Mouse (Mus musculus) urinary bladder, adult 2 months (tissue): ENCODE measurements around the gene Epor. TPM values are rescaled to one million over a fixed set of nuclear protein-coding genes. Genes with fewer than 3 reads are reported as not detected.

Experiments
- DNase-seq: peaks from one replicate; pipeline ENCODE4 v3.0.0; 2022; ENCODE audit warnings: low spot score
- polyA plus RNA-seq: library from polyadenylated mRNA; depleted of rRNA; stranded (reverse); fragments of >200 nt; gene quantifications from 2 replicates; pipeline ENCODE4 v1.2.3, GENCODE M21; 2012; rRNA removed

Epor gene
- polyA plus RNA-seq: 1.8 and 2.1 TPM in 2 replicates

- DNase-seq: no peak
These were observed at the start of gene Epor for GRCm38 (mm10) chr9:21963417-21963816. Gene Epor (minus strand): TSS chr9:21963506.

GRCm38 (mm10) chr9:22012731-22013130, 49.4 kb upstream of the Epor start:
- no peak for DNase-seq

GRCm38 (mm10) chr9:22011055-22011454, 47.7 kb upstream of the Epor start:
- DNase-seq: no peak

GRCm38 (mm10) chr9:22004546-22004945, 41.2 kb upstream of the Epor start:
- DNase-seq: no peak

GRCm38 (mm10) chr9:22003163-22003554, 39.9 kb upstream of the Epor start:
- no peak for DNase-seq

GRCm38 (mm10) chr9:22002194-22003162, 39.2 kb upstream of the Epor start, which contains the start of the genes Ccdc151 and Prkcsh:
Gene Ccdc151 (minus strand): TSS chr9:22002634.
Gene Prkcsh (plus strand): TSS chr9:22002806.
- DNase-seq: peak; percentile 82

- DNase-seq: no peak
These were observed 38.3 kb upstream of the Epor start for GRCm38 (mm10) chr9:22001633-22002032.

- no peak for DNase-seq
These were observed 37.0 kb upstream of the Epor start for GRCm38 (mm10) chr9:22000296-22000695.

- DNase-seq: no peak
These were observed 33.0 kb upstream of the Epor start for GRCm38 (mm10) chr9:21996178-21996867.

- DNase-seq: no peak
These were observed 28.9 kb upstream of the Epor start for GRCm38 (mm10) chr9:21992227-21992626.

GRCm38 (mm10) chr9:21989230-21990110, 26.2 kb upstream of the Epor start, which contains the start of gene Rgl3:
Gene Rgl3 (minus strand): TSS chr9:21989446.
- DNase-seq: peak; percentile 59

- peak; percentile 46 for DNase-seq
These were observed 25.3 kb upstream of the Epor start for GRCm38 (mm10) chr9:21988421-21989101.

GRCm38 (mm10) chr9:21987592-21988342, 24.5 kb upstream of the Epor start:
- no peak for DNase-seq

- no peak for DNase-seq
These were observed 20.6 kb upstream of the Epor start for GRCm38 (mm10) chr9:21983911-21984310.

- DNase-seq: no peak
These were observed 15.3 kb upstream of the Epor start for GRCm38 (mm10) chr9:21978398-21979128.

GRCm38 (mm10) chr9:21977972-21978371, 14.7 kb upstream of the Epor start:
- DNase-seq: no peak

- DNase-seq: no peak
These were observed 14.0 kb upstream of the Epor start for GRCm38 (mm10) chr9:21977331-21977730.

- DNase-seq: no peak
These were observed 13.4 kb upstream of the Epor start for GRCm38 (mm10) chr9:21976626-21977175.

GRCm38 (mm10) chr9:21969304-21969703, 6.0 kb upstream of the Epor start:
- no peak for DNase-seq
